In genomic region chr5:74246453-74246852, GRCm38 (mm10) we compare ENCODE assay signal across 13 mouse cellular contexts. TPM values are rescaled to one million over a fixed set of nuclear protein-coding genes. Genes with fewer than 3 reads are reported as not detected.
DNase-seq lines count a peak whose midpoint lies in the region; ATAC-seq lines count a peak whose summit lies in the region.
"Had no signal": no experiment of that assay in that cellular context is flagged by ENCODE, and none has a peak within 500 bp of the region (broad histone marks: within the 10 kb centered on the region; RNA-seq: fewer than 3 reads in every experiment).

No protein-coding gene starts in this region.

- DNase-seq in hindbrain, embryonic 10.5 days (ENCODE audit: low spot score) = no peak
- DNase-seq in thymus, postnatal 4 days = peak; percentile 31
- no peak for DNase-seq in thymus, postnatal 25 days
- DNase-seq in layer of hippocampus, adult 18-20 months (ENCODE audit: low spot score in 2 of 2) = no peak
- no peak for DNase-seq in spleen, postnatal 4 days (ENCODE audit: low spot score in 2 of 2)
- no peak for DNase-seq in left cerebral cortex, adult 9 months (ENCODE audit: low spot score in 2 of 2)
- DNase-seq: kidney, adult 8-10 months had no signal

- no peak overlapping the region for H3K4me3 ChIP-seq in hindbrain, embryonic 10.5 days
- no peak overlapping the region for H3K4me3 ChIP-seq in hindbrain, embryonic 13.5 days
- H3K4me3 ChIP-seq in embryonic facial prominence, embryonic 15.5 days (replicated peaks) = no peak overlapping the region
- H3K4me3 ChIP-seq: forebrain, embryonic 10.5 days; liver, embryonic 15.5 days had no signal

- no peak overlapping the region for H3K9ac ChIP-seq in hindbrain, embryonic 13.5 days
- no peak overlapping the region for H3K9ac ChIP-seq in embryonic facial prominence, embryonic 15.5 days
- H3K9ac ChIP-seq: liver, embryonic 15.5 days had no signal

- H3K4me2 ChIP-seq in hindbrain, embryonic 13.5 days = no peak overlapping the region
- no peak overlapping the region for H3K4me2 ChIP-seq in embryonic facial prominence, embryonic 15.5 days (replicated peaks)
- H3K4me2 ChIP-seq: liver, embryonic 15.5 days; midbrain, embryonic 11.5 days had no signal

- no peaks in the 10 kb centered on the region for H3K9me3 ChIP-seq in hindbrain, embryonic 10.5 days
- H3K9me3 ChIP-seq in hindbrain, embryonic 13.5 days = no peaks in the 10 kb centered on the region
- H3K9me3 ChIP-seq in embryonic facial prominence, embryonic 15.5 days (replicated peaks) = no peaks in the 10 kb centered on the region
- H3K9me3 ChIP-seq: forebrain, embryonic 10.5 days; liver, embryonic 15.5 days had no signal

- no peaks in the 10 kb centered on the region for H3K27me3 ChIP-seq in hindbrain, embryonic 10.5 days (ENCODE audit: insufficient read depth, poor library complexity, severe bottlenecking)
- no peaks in the 10 kb centered on the region for H3K27me3 ChIP-seq in hindbrain, embryonic 13.5 days
- H3K27me3 ChIP-seq in embryonic facial prominence, embryonic 15.5 days = no peaks in the 10 kb centered on the region
- H3K27me3 ChIP-seq: CH12.LX; liver, embryonic 15.5 days had no signal

- H3K27ac ChIP-seq in hindbrain, embryonic 10.5 days = peak overlapping the region; percentile 29; the same call in 1 of the 2 replicates
- H3K27ac ChIP-seq in hindbrain, embryonic 13.5 days = no peak overlapping the region; the same call in 1 of the 2 replicates
- peak overlapping the region; percentile 35; the same call in 1 of the 2 replicates for H3K27ac ChIP-seq in embryonic facial prominence, embryonic 15.5 days (replicated peaks)
- H3K27ac ChIP-seq: forebrain, embryonic 10.5 days; liver, embryonic 15.5 days had no signal

- no peaks in the 10 kb centered on the region for H3K36me3 ChIP-seq in hindbrain, embryonic 10.5 days
- no peaks in the 10 kb centered on the region for H3K36me3 ChIP-seq in hindbrain, embryonic 13.5 days
- H3K36me3 ChIP-seq in embryonic facial prominence, embryonic 15.5 days = no peaks in the 10 kb centered on the region
- H3K36me3 ChIP-seq: forebrain, embryonic 10.5 days; liver, embryonic 15.5 days had no signal

- peaks cover 48% of the 10 kb centered on the region for H3K4me1 ChIP-seq in hindbrain, embryonic 10.5 days (replicated peaks)
- H3K4me1 ChIP-seq in hindbrain, embryonic 13.5 days (replicated peaks) = peaks cover 14% of the 10 kb centered on the region
- H3K4me1 ChIP-seq in embryonic facial prominence, embryonic 15.5 days = peaks cover 34% of the 10 kb centered on the region

- no peak for ATAC-seq in hindbrain, embryonic 13.5 days (ENCODE audit: low FRiP score)
- 0 out of 2 replicates have a peak, but pooled peaks have one; percentile 39 for ATAC-seq in embryonic facial prominence, embryonic 15.5 days (ENCODE audit: insufficient number of reproducible peaks, low FRiP score, low TSS enrichment, low read depth)

- 67% methylated on average over 4 of the region's 4 CpGs for WGBS in hindbrain, embryonic 10.5 days
- WGBS in hindbrain, embryonic 13.5 days = 49% methylated on average over 4 of the region's 4 CpGs
- 57% methylated on average over 4 of the region's 4 CpGs for WGBS in embryonic facial prominence, embryonic 15.5 days

RNA-seq across cellular contexts. Expression of gene Rasl11b, which starts 51.4 kb away (rescaled TPM):
- polyA plus RNA-seq in hindbrain, embryonic 10.5 days (2016; fragmentation: Nextera tagmentation; extraction: Ambion mirVana) = 30.5 and 32.7 TPM in 2 replicates
- 20.3 and 23.3 TPM in 2 replicates for polyA plus RNA-seq in hindbrain, embryonic 13.5 days (2015; fragmentation: Nextera tagmentation; extraction: Ambion mirVana)
- 123 and 138 TPM in 2 replicates for polyA plus RNA-seq in embryonic facial prominence, embryonic 15.5 days (2015; fragmentation: Nextera tagmentation; extraction: Ambion mirVana)
- 10 to 100 TPM; 67.4 to 83.8 TPM for total RNA-seq in layer of hippocampus, adult 18-20 months (2021)
